Mouse (Mus musculus) neural tube, embryonic 11.5 days (tissue): ENCODE measurements around the gene Sf3b2. TPM values are rescaled to one million over a fixed set of nuclear protein-coding genes. Genes with fewer than 3 reads are reported as not detected.
"Not testable (repeated sequence)": the region's sequence is repeated elsewhere in the genome, so short reads cannot be mapped to it uniquely, and the experiment has no call there.

Source experiments
- ATAC-seq: fragments of 200-750 bp; cut with Nextera tagmentation; 2 replicates; pipeline ENCODE4 v1.8.0; 2017; ENCODE audit warnings: moderate number of reproducible peaks, mild to moderate bottlenecking, moderate TSS enrichment, moderate library complexity; ENCODE audit not compliant: insufficient read depth, low FRiP score, low TSS enrichment
- DNase-seq: peaks from one replicate; pipeline ENCODE4 v3.0.0-alpha.2; 2015; ENCODE audit warnings: low spot score
- H3K27ac ChIP-seq: fragments of 300-500 bp; sonication (generic); 2 replicates; pipeline ENCODE4 v1.5.1; 2014; ENCODE audit warnings: low read depth, mild to moderate bottlenecking, low read length
- H3K27me3 ChIP-seq: fragments of 300-500 bp; sonication (generic); 2 replicates; pipeline ENCODE4 v1.6.1; 2014; ENCODE audit warnings: mild to moderate bottlenecking, low read length, mixed read lengths; ENCODE audit not compliant: control insufficient read depth, insufficient read depth
- H3K36me3 ChIP-seq: fragments of 300-500 bp; sonication (generic); 2 replicates; pipeline ENCODE4 v1.6.1; 2014; ENCODE audit warnings: mild to moderate bottlenecking, low read length, moderate library complexity, mixed read lengths; ENCODE audit not compliant: control insufficient read depth, insufficient read depth
- H3K4me1 ChIP-seq: fragments of 300-500 bp; sonication (generic); 2 replicates; pipeline ENCODE4 v1.6.1; 2014; ENCODE audit warnings: low read length, mixed read lengths; ENCODE audit not compliant: control insufficient read depth, insufficient read depth
- H3K4me2 ChIP-seq: fragments of 300-500 bp; sonication (generic); 2 replicates; pipeline ENCODE4 v1.6.1; 2014; ENCODE audit warnings: low read depth, mild to moderate bottlenecking, moderate library complexity
- H3K4me3 ChIP-seq: fragments of 300-500 bp; sonication (generic); 2 replicates; pipeline ENCODE4 v1.5.1; 2014; ENCODE audit warnings: low read depth, low read length
- H3K9ac ChIP-seq: fragments of 300-500 bp; sonication (generic); 2 replicates; pipeline ENCODE4 v1.6.1; 2014; ENCODE audit warnings: mild to moderate bottlenecking, low read length
- H3K9me3 ChIP-seq: fragments of 300-500 bp; sonication (generic); 2 replicates; pipeline ENCODE4 v1.6.1; 2016; ENCODE audit warnings: low read length; ENCODE audit not compliant: control insufficient read depth
- WGBS: fragments of 180-500 bp; shearing (Covaris S2); extraction: QIAGEN DNeasy Blood & Tissue Kit; methylation state at CpG from one replicate; pipeline ENCODE4 v1.1.7; 2014; 5-methylcytosine and 5-hydroxymethylcytosine counted together
- polyA plus RNA-seq: library from polyadenylated mRNA; unstranded; fragments of >200 nt; fragmentation: Nextera tagmentation; extraction: Ambion mirVana; gene quantifications from 2 replicates; pipeline ENCODE4 v1.2.1, GENCODE M21; 2014

Gene Sf3b2
- polyA plus RNA-seq, 1 experiment from 2014 or later = 405 TPM

- DNase-seq (no peak), ATAC-seq (no peak)
- Histone ChIP-seq H3K4me1 (peaks cover 14% of the 10 kb centered on the region), H3K36me3 (no peaks in the 10 kb centered on the region), H3K4me3 (no peak overlapping the region), H3K27me3 (no peaks in the 10 kb centered on the region), H3K9me3 (no peaks in the 10 kb centered on the region), H3K9ac (no peak overlapping the region), H3K4me2 (no peak overlapping the region), H3K27ac (no peak overlapping the region)
- WGBS = 82% methylated on average over 3 of the region's 3 CpGs
Measured at GRCm38 (mm10) chr19:5268875-5269274, 26.4 kb downstream of the Sf3b2 start.

GRCm38 (mm10) chr19:5268017-5268416, 27.2 kb downstream of the Sf3b2 start:
- Histone ChIP-seq H3K36me3 (no peaks in the 10 kb centered on the region), H3K4me2 (no peak overlapping the region), H3K27ac (no peak overlapping the region), H3K9ac (no peak overlapping the region), H3K4me3 (no peak overlapping the region), H3K4me1 (peaks cover 9% of the 10 kb centered on the region), H3K9me3 (no peaks in the 10 kb centered on the region), H3K27me3 (no peaks in the 10 kb centered on the region)
- DNase-seq (no peak), ATAC-seq (no peak)

- H3K4me3 ChIP-seq = no peak overlapping the region
- H3K36me3 ChIP-seq = no peaks in the 10 kb centered on the region
- peaks cover 8% of the 10 kb centered on the region for H3K4me1 ChIP-seq
- H3K27ac ChIP-seq = no peak overlapping the region
- H3K9me3 ChIP-seq = no peaks in the 10 kb centered on the region
- H3K27me3 ChIP-seq = no peaks in the 10 kb centered on the region
- DNase-seq (no peak), ATAC-seq (no peak)
- WGBS = 99% methylated on average over 5 of the region's 5 CpGs
- H3K9ac ChIP-seq = no peak overlapping the region
- no peak overlapping the region for H3K4me2 ChIP-seq
Measured at GRCm38 (mm10) chr19:5267015-5267414, 28.2 kb downstream of the Sf3b2 start.

GRCm38 (mm10) chr19:5257140-5257539, 38.1 kb downstream of the Sf3b2 start:
- ATAC-seq = no peak

GRCm38 (mm10) chr19:5236981-5237380, 58.3 kb downstream of the Sf3b2 start:
- not testable (repeated sequence) for H3K36me3 ChIP-seq, H3K4me3 ChIP-seq, H3K27ac ChIP-seq, H3K4me1 ChIP-seq, H3K27me3 ChIP-seq, H3K9ac ChIP-seq, ATAC-seq, H3K4me2 ChIP-seq, H3K9me3 ChIP-seq, DNase-seq
- 100% methylated on average over 1 of the region's 1 CpGs for WGBS

More at GRCm38 (mm10) chr19:5257140-5257539, 38.1 kb downstream of the Sf3b2 start:
- no peak overlapping the region for H3K27ac ChIP-seq
- no peak overlapping the region for H3K9ac ChIP-seq
- H3K27me3 ChIP-seq = no peaks in the 10 kb centered on the region
- no peak overlapping the region for H3K4me3 ChIP-seq
- WGBS = 61% methylated on average over 3 of the region's 3 CpGs
- H3K36me3 ChIP-seq = no peaks in the 10 kb centered on the region
- no peaks in the 10 kb centered on the region for H3K4me1 ChIP-seq
- no peak for DNase-seq
- no peak overlapping the region for H3K4me2 ChIP-seq
- H3K9me3 ChIP-seq = no peaks in the 10 kb centered on the region

- ATAC-seq = no peak
- H3K27ac ChIP-seq = no peak overlapping the region
- H3K4me3 ChIP-seq = no peak overlapping the region
- H3K4me2 ChIP-seq = no peak overlapping the region
- no peaks in the 10 kb centered on the region for H3K36me3 ChIP-seq
- no peak for DNase-seq
- WGBS = 93% methylated on average over 4 of the region's 4 CpGs
- no peak overlapping the region for H3K9ac ChIP-seq
- no peaks in the 10 kb centered on the region for H3K4me1 ChIP-seq
- H3K27me3 ChIP-seq = no peaks in the 10 kb centered on the region
- H3K9me3 ChIP-seq = no peaks in the 10 kb centered on the region
Measured at GRCm38 (mm10) chr19:5232696-5233095, 62.6 kb downstream of the Sf3b2 start.

GRCm38 (mm10) chr19:5230110-5230509, 65.1 kb downstream of the Sf3b2 start:
- Histone ChIP-seq H3K4me2 (no peak overlapping the region), H3K27ac (no peak overlapping the region), H3K9ac (no peak overlapping the region), H3K4me1 (no peaks in the 10 kb centered on the region), H3K36me3 (no peaks in the 10 kb centered on the region), H3K9me3 (no peaks in the 10 kb centered on the region), H3K27me3 (no peaks in the 10 kb centered on the region), H3K4me3 (no peak overlapping the region)
- DNase-seq (no peak), ATAC-seq (no peak)
- WGBS = 89% methylated on average over 2 of the region's 2 CpGs

DNA sequence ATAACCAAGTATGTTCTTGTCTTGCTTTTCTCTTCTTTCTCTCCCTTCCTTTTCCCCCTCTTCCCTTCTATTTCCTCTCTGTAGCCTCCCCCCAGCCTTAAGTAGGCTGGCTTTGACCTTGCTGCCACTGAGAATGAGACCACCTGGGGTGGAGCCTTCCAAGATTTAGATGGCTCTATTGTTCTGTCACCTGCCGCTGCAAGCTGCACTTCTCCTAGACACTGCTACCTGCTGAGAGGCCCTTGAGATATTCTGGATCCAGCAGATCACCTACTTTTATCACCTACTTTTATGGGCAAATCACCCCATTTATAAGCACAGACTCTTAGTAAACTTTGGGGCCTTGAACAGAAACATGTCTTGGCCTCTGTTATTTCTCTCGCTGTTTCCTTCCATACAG, 70.6 kb downstream of the Sf3b2 start:
- no peak overlapping the region for H3K9ac ChIP-seq
- 27% methylated on average over 2 of the region's 2 CpGs for WGBS
- H3K4me2 ChIP-seq = no peak overlapping the region
- no peak for ATAC-seq
- no peaks in the 10 kb centered on the region for H3K4me1 ChIP-seq
- no peaks in the 10 kb centered on the region for H3K9me3 ChIP-seq
- no peaks in the 10 kb centered on the region for H3K36me3 ChIP-seq
- no peak overlapping the region for H3K4me3 ChIP-seq
- H3K27ac ChIP-seq = no peak overlapping the region
- DNase-seq = no peak
- no peaks in the 10 kb centered on the region for H3K27me3 ChIP-seq

- no peak overlapping the region for H3K4me3 ChIP-seq
- no peak for ATAC-seq
- H3K4me1 ChIP-seq = no peaks in the 10 kb centered on the region
- no peak overlapping the region for H3K9ac ChIP-seq
- no peak overlapping the region for H3K4me2 ChIP-seq
- no peaks in the 10 kb centered on the region for H3K36me3 ChIP-seq
- H3K9me3 ChIP-seq = no peaks in the 10 kb centered on the region
- DNase-seq = no peak
- H3K27me3 ChIP-seq = no peaks in the 10 kb centered on the region
- no peak overlapping the region for H3K27ac ChIP-seq
- 88% methylated on average over 4 of the region's 4 CpGs for WGBS
Measured at GRCm38 (mm10) chr19:5224077-5224476, 71.2 kb downstream of the Sf3b2 start.
